Mouse (Mus musculus) small intestine, adult 2 months (tissue): ENCODE results near the gene Zfp36l1.

Source experiments
- CTCF ChIP-seq: fragments of 200-500 bp; IDR thresholded peaks from 2 replicates; pipeline ENCODE4 v1.5.1; 2012; ENCODE audit warnings: low read depth, mild to moderate bottlenecking, control low read depth, inconsistent platforms, low read length, moderate library complexity, mixed read lengths; ENCODE audit not compliant: insufficient replicate concordance, insufficient read length; ENCODE audit errors: extremely low read depth
- POLR2A ChIP-seq: fragments of 200-500 bp; IDR thresholded peaks from 2 replicates; pipeline ENCODE4 v1.6.1; 2012; ENCODE audit warnings: low read depth, mild to moderate bottlenecking, control low read depth, inconsistent platforms, low read length, moderate library complexity

- TF ChIP-seq CTCF (no peak), POLR2A (no peak)
These were observed 34.9 kb upstream of the Zfp36l1 start for GRCm38 (mm10) chr12:80147563-80148214.
